Mouse (Mus musculus) ovary, adult 10 weeks (tissue): Measurements from ENCODE around the gene Rufy1. TPM values are rescaled to one million over a fixed set of nuclear protein-coding genes. Genes with fewer than 3 reads are reported as not detected.

Experiments used
- polyA plus RNA-seq: library from polyadenylated mRNA; stranded (reverse); fragments of 350-450 nt; fragmentation: Illumina TruSeq; extraction: RNeasy Lipid Tissue Mini Kit (QIAGEN cat#74804); gene quantifications from one replicate; pipeline ENCODE4 v1.2.3, GENCODE M21; 2014

The Rufy1 gene
- polyA plus RNA-seq = 43.7 TPM

DNA sequence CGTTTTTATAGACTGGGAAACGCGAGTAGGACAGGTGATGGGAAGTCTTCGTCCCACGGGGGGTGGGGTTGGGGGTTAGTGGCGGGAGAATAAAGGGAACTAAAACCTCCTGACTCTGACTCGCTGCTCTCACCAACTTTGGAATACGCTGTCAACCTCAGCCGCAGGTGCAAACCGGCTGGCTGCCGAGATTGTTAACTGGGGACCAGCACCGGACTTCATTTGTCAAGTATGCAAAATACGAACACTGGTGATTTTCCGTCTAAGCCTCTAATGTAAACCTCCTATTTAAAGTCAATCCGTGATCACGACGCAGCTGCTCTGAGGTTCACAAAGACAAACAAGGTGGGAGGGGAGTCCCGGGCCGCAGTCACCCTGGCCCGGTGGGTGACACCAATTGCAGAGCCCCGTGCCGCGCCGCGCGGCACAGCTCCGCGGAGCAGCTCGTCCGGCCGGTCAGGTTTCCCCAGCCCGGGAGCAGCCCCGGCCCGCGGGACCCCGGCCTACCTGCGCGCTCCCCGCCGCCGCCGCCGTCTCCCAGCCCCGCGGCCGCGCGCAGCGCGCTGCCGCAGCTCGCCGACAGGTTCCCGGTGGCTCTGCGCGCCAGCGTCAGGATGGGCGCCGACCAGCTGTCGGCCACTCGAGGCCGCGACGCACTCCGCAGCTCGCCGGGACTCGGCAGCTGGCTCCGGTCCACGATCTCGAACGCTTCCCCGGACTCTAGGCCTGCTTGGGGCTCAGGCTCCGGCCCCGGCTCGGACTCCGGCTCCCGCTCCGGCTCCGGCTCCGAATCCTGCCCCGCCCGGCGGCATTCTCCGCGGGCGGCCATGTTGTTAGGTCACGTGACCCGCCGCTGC is at the start of gene Rufy1:
TSS of gene Rufy1 (minus strand) at position 849 of the 857 bp plus-strand sequence.

DNA sequence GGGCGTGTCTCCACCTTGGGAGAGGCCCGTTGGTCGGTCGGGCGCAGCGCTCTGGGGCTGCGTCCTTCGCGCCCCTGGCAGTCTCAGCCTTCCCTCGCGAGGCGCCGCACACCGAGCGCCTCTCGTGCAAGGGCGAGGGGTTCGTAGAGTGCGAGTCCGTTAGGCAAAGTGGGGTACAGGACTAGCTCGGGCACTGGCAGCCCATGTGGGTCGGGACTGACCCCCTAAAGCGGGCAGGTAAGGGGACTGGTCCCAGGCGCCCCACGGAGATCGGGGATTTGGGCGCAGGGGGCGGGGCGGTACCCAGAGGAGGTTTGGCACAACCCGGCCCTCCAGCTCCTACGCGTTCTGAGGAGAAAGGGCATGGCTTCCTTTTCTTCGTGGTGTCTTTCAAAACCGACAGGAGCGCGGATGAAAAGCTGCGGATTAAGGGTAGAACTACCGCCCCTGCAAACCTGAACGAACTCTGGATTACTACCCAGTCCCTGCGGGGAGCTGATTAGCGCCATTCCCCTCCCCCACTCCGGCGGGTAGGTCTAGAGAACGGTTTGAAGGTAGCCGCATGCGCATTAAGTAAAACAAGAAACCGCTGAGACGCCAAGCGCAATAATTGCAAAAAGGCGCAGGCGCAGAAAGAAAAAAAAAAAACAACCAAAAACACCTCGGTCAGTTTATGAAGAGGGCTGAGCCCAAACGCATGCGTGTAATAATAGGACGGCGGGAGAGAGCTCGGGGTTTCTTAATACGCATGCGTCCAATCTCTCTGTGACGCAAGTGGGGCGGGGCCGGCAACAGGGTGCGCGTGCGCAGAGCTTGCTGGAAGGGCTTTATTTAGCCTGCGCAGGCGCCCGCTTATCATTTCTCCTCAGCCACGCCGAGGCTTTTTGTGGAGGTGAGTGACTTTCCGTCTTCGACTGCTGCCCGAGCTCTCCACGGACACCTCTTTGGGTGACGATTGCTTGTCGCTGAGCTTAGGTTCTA is 53.7 kb downstream of the Rufy1 start, which contains the start of gene Hnrnph1:
TSS of gene Hnrnph1 (plus strand) at position 80 of the 981 bp plus-strand sequence.

DNA sequence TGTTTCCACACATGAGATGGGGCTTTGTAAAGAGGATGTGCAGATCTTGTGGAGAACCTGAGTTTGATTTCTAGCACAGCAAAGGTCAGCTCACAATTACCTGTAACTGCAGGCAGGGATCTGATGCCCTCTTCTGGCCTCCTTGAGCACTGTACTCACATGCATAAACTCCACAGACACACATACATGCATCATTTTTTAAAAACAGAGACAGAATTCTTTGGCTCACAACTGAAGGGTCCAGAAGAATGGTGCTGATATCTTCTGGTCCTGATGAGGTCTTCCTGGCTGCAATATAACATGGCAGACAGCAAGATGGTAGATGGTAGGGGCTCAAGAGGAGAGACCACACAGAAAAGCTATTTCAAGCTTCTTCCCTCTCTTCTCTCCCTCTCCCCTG is 76.8 kb downstream of the Rufy1 start, which contains the start of gene Cby3:
TSS of gene Cby3 (plus strand) at position 301 of the 400 bp plus-strand sequence.

Other genes starting within 250 kb of the Rufy1 start
- 358 TPM for gene Sqstm1, start 220.3 kb downstream of the Rufy1 start, polyA plus RNA-seq
- 4.0 TPM for gene Mgat4b, start 220.2 kb downstream of the Rufy1 start, polyA plus RNA-seq
- gene Ltc4s, start 192.5 kb downstream of the Rufy1 start, polyA plus RNA-seq = not detected
- gene Maml1, start 138.8 kb downstream of the Rufy1 start, polyA plus RNA-seq = 16.4 TPM
- gene Canx, start 105.5 kb downstream of the Rufy1 start, polyA plus RNA-seq = 1,147 TPM
- gene Cby3, start 76.7 kb downstream of the Rufy1 start, polyA plus RNA-seq = not detected
- 1,085 TPM for gene Hnrnph1, start 54.1 kb downstream of the Rufy1 start, polyA plus RNA-seq
- 49.5 TPM for gene Adamts2, start 171.0 kb upstream of the Rufy1 start, polyA plus RNA-seq